Mouse (Mus musculus): ENCODE data around the gene Bhlha9. TPM values are rescaled to one million over a fixed set of nuclear protein-coding genes. Genes with fewer than 3 reads are reported as not detected.
A peak's percentile ranks its signal among the peaks of the same experiment; 100 is the strongest.
"Not testable (repeated sequence)": the region's sequence is repeated elsewhere in the genome, so short reads cannot be mapped to it uniquely, and the experiment has no call there.

Gene Bhlha9
- polyA plus RNA-seq, 1 experiment from 2014 or later = 0.14 TPM

- H3K4me2 ChIP-seq = peak overlapping the region; percentile 63
- 2% methylated on average over 64 of the region's 64 CpGs for WGBS
- H3K27me3 ChIP-seq = peaks cover 82% of the 10 kb centered on the region
- H3K36me3 ChIP-seq (ENCODE audit: poor library complexity, severe bottlenecking) = no peaks in the 10 kb centered on the region
- H3K4me1 ChIP-seq = 0 out of 2 replicates have a peak, but pooled peaks cover 5% of the 10 kb centered on the region
- no peaks in the 10 kb centered on the region for H3K9me3 ChIP-seq (replicated peaks)
- H3K4me3 ChIP-seq = peak overlapping the region; percentile 37
- H3K27ac ChIP-seq = no peak overlapping the region
- H3K9ac ChIP-seq = peak overlapping the region; percentile 58
- ATAC-seq = no peak; the same call in 1 of the 2 replicates
These were observed 503 bp downstream of the Bhlha9 start for GRCm38 (mm10) chr11:76672561-76673384.

GRCm38 (mm10) chr11:76674199-76674598 lies 1.9 kb downstream of the Bhlha9 start:
- Histone ChIP-seq H3K27me3 (peaks cover 72% of the 10 kb centered on the region), H3K9me3 (replicated peaks) (no peaks in the 10 kb centered on the region), H3K4me3 (no peak overlapping the region), H3K4me1 (0 out of 2 replicates have a peak, but pooled peaks cover 5% of the 10 kb centered on the region), H3K4me2 (no peak overlapping the region), H3K9ac (no peak overlapping the region), H3K27ac (no peak overlapping the region), H3K36me3 (ENCODE audit: poor library complexity, severe bottlenecking) (no peaks in the 10 kb centered on the region)
- WGBS = 59% methylated on average over 8 of the region's 8 CpGs
- ATAC-seq = no peak

- H3K4me1 ChIP-seq = 0 out of 2 replicates have a peak, but pooled peaks cover 5% of the 10 kb centered on the region
- H3K4me3 ChIP-seq = no peak overlapping the region
- peaks cover 69% of the 10 kb centered on the region for H3K27me3 ChIP-seq
- no peak overlapping the region for H3K9ac ChIP-seq
- WGBS = 36% methylated on average over 4 of the region's 4 CpGs
- H3K9me3 ChIP-seq (replicated peaks) = no peaks in the 10 kb centered on the region
- no peak overlapping the region for H3K4me2 ChIP-seq
- ATAC-seq = no peak
- H3K36me3 ChIP-seq (ENCODE audit: poor library complexity, severe bottlenecking) = no peaks in the 10 kb centered on the region
- H3K27ac ChIP-seq = no peak overlapping the region
These were observed 2.4 kb downstream of the Bhlha9 start for GRCm38 (mm10) chr11:76674704-76675103.

- not testable (repeated sequence) for H3K36me3 ChIP-seq (ENCODE audit: poor library complexity, severe bottlenecking); ATAC-seq; H3K4me2 ChIP-seq; H3K9me3 ChIP-seq (replicated peaks); H3K27ac ChIP-seq; H3K9ac ChIP-seq; H3K4me1 ChIP-seq; H3K4me3 ChIP-seq
- WGBS = 50% methylated on average over 7 of the region's 8 CpGs
- H3K27me3 ChIP-seq = peaks cover 36% of the 10 kb centered on the region
These were observed 7.2 kb downstream of the Bhlha9 start, which contains the start of gene Trarg1 for GRCm38 (mm10) chr11:76679508-76679907. TSS of gene Trarg1 (plus strand) at chr11:76679808.

GRCm38 (mm10) chr11:76685604-76686003 lies 13.3 kb downstream of the Bhlha9 start:
- no peak for ATAC-seq
- WGBS = 77% methylated on average over 2 of the region's 2 CpGs
- no peak overlapping the region for H3K9ac ChIP-seq

GRCm38 (mm10) chr11:76692096-76692495 lies 19.8 kb downstream of the Bhlha9 start:
- H3K27ac ChIP-seq = no peak overlapping the region
- H3K4me1 ChIP-seq = no peaks in the 10 kb centered on the region
- no peaks in the 10 kb centered on the region for H3K27me3 ChIP-seq
- 90% methylated on average over 3 of the region's 3 CpGs for WGBS
- no peaks in the 10 kb centered on the region for H3K9me3 ChIP-seq (replicated peaks)
- H3K4me3 ChIP-seq = no peak overlapping the region
- no peak for ATAC-seq
- no peak overlapping the region for H3K9ac ChIP-seq
- H3K36me3 ChIP-seq (ENCODE audit: poor library complexity, severe bottlenecking) = no peaks in the 10 kb centered on the region
- H3K4me2 ChIP-seq = no peak overlapping the region

More at GRCm38 (mm10) chr11:76685604-76686003, 13.3 kb downstream of the Bhlha9 start:
- no peak overlapping the region for H3K4me3 ChIP-seq
- H3K27me3 ChIP-seq = peaks cover 9% of the 10 kb centered on the region; the same call in 1 of the 2 replicates
- H3K27ac ChIP-seq = no peak overlapping the region
- no peaks in the 10 kb centered on the region for H3K9me3 ChIP-seq (replicated peaks)
- no peak overlapping the region for H3K4me2 ChIP-seq
- H3K4me1 ChIP-seq = no peaks in the 10 kb centered on the region
- H3K36me3 ChIP-seq (ENCODE audit: poor library complexity, severe bottlenecking) = no peaks in the 10 kb centered on the region

GRCm38 (mm10) chr11:76695810-76696209 lies 23.5 kb downstream of the Bhlha9 start:
- Histone ChIP-seq H3K9ac (no peak overlapping the region), H3K27ac (no peak overlapping the region), H3K4me1 (0 out of 2 replicates have a peak, but pooled peaks cover 3% of the 10 kb centered on the region), H3K4me3 (no peak overlapping the region), H3K36me3 (ENCODE audit: poor library complexity, severe bottlenecking) (no peaks in the 10 kb centered on the region), H3K27me3 (no peaks in the 10 kb centered on the region), H3K4me2 (no peak overlapping the region), H3K9me3 (replicated peaks) (no peaks in the 10 kb centered on the region)
- ATAC-seq = no peak
- 71% methylated on average over 6 of the region's 6 CpGs for WGBS

- no peak overlapping the region for H3K27ac ChIP-seq
- no peaks in the 10 kb centered on the region for H3K27me3 ChIP-seq
- no peak overlapping the region for H3K4me2 ChIP-seq
- no peaks in the 10 kb centered on the region for H3K36me3 ChIP-seq (ENCODE audit: poor library complexity, severe bottlenecking)
- ATAC-seq = no peak
- H3K4me1 ChIP-seq = 0 out of 2 replicates have a peak, but pooled peaks cover 3% of the 10 kb centered on the region
- no peak overlapping the region for H3K9ac ChIP-seq
- WGBS = 69% methylated on average over 8 of the region's 9 CpGs
- no peaks in the 10 kb centered on the region for H3K9me3 ChIP-seq (replicated peaks)
- no peak overlapping the region for H3K4me3 ChIP-seq
These were observed 27.4 kb downstream of the Bhlha9 start for GRCm38 (mm10) chr11:76699626-76700025.

- no peaks in the 10 kb centered on the region for H3K27me3 ChIP-seq
- no peak overlapping the region for H3K9ac ChIP-seq
- 0 out of 2 replicates have a peak, but pooled peaks cover 6% of the 10 kb centered on the region for H3K4me1 ChIP-seq
- no peak overlapping the region for H3K4me2 ChIP-seq
- H3K27ac ChIP-seq = no peak overlapping the region
- no peaks in the 10 kb centered on the region for H3K9me3 ChIP-seq (replicated peaks)
- no peak for ATAC-seq
- no peak overlapping the region for H3K4me3 ChIP-seq
- no peaks in the 10 kb centered on the region for H3K36me3 ChIP-seq (ENCODE audit: poor library complexity, severe bottlenecking)
- WGBS = 93% methylated on average over 3 of the region's 3 CpGs
These were observed 35.4 kb downstream of the Bhlha9 start for GRCm38 (mm10) chr11:76707656-76708055.

- no peak overlapping the region for H3K9ac ChIP-seq
- no peak overlapping the region for H3K27ac ChIP-seq
- H3K4me1 ChIP-seq = 0 out of 2 replicates have a peak, but pooled peaks cover 6% of the 10 kb centered on the region
- no peak overlapping the region for H3K4me2 ChIP-seq
- H3K36me3 ChIP-seq (ENCODE audit: poor library complexity, severe bottlenecking) = no peaks in the 10 kb centered on the region
- H3K27me3 ChIP-seq = no peaks in the 10 kb centered on the region
- H3K4me3 ChIP-seq = no peak overlapping the region
- no peaks in the 10 kb centered on the region for H3K9me3 ChIP-seq (replicated peaks)
- ATAC-seq = no peak
- 92% methylated on average over 1 of the region's 1 CpGs for WGBS
These were observed 35.8 kb downstream of the Bhlha9 start for GRCm38 (mm10) chr11:76708066-76708465.

- no peak for ATAC-seq
- 56% methylated on average over 1 of the region's 1 CpGs for WGBS
- H3K36me3 ChIP-seq (ENCODE audit: poor library complexity, severe bottlenecking) = no peaks in the 10 kb centered on the region
- H3K9ac ChIP-seq = no peak overlapping the region
- H3K4me2 ChIP-seq = no peak overlapping the region
- 0 out of 2 replicates have a peak, but pooled peaks cover 6% of the 10 kb centered on the region for H3K4me1 ChIP-seq
- no peak overlapping the region for H3K4me3 ChIP-seq
- no peaks in the 10 kb centered on the region for H3K9me3 ChIP-seq (replicated peaks)
- H3K27me3 ChIP-seq = no peaks in the 10 kb centered on the region
- no peak overlapping the region for H3K27ac ChIP-seq
These were observed 36.6 kb downstream of the Bhlha9 start for GRCm38 (mm10) chr11:76708881-76709280.

GRCm38 (mm10) chr11:76709625-76710452 lies 37.6 kb downstream of the Bhlha9 start:
- Histone ChIP-seq H3K36me3 (ENCODE audit: poor library complexity, severe bottlenecking) (no peaks in the 10 kb centered on the region), H3K4me3 (no peak overlapping the region), H3K9ac (no peak overlapping the region), H3K9me3 (replicated peaks) (no peaks in the 10 kb centered on the region), H3K27ac (no peak overlapping the region), H3K4me2 (peak overlapping the region; percentile 23; the same call in 1 of the 2 replicates), H3K27me3 (no peaks in the 10 kb centered on the region), H3K4me1 (0 out of 2 replicates have a peak, but pooled peaks cover 6% of the 10 kb centered on the region)
- 26% methylated on average over 11 of the region's 17 CpGs for WGBS
- no peak for ATAC-seq

Measured in forebrain, embryonic 13.5 days (tissue).